Mouse (Mus musculus) neural tube, embryonic 15.5 days (tissue): Measurements from ENCODE around the gene Cma1. TPM values are rescaled to one million over a fixed set of nuclear protein-coding genes. Genes with fewer than 3 reads are reported as not detected.

Experiments
- ATAC-seq: fragments of 200-750 bp; cut with Nextera tagmentation; 2 replicates; pipeline ENCODE4 v1.8.0; 2017; ENCODE audit warnings: mild to moderate bottlenecking, moderate TSS enrichment, moderate library complexity; ENCODE audit not compliant: low FRiP score
- H3K27ac ChIP-seq: fragments of 300-500 bp; sonication (generic); replicated peaks from 2 replicates; pipeline ENCODE4 v1.5.1; 2015; ENCODE audit warnings: mild to moderate bottlenecking, inconsistent platforms
- H3K27me3 ChIP-seq: fragments of 300-500 bp; sonication (generic); replicated peaks from 2 replicates; pipeline ENCODE4 v1.6.1; 2015; ENCODE audit warnings: inconsistent platforms
- H3K36me3 ChIP-seq: fragments of 300-500 bp; sonication (generic); 2 replicates; pipeline ENCODE4 v1.6.1; 2015; ENCODE audit warnings: inconsistent platforms
- H3K4me1 ChIP-seq: fragments of 300-500 bp; sonication (generic); 2 replicates; pipeline ENCODE4 v1.6.1; 2015; ENCODE audit warnings: inconsistent platforms
- H3K4me2 ChIP-seq: fragments of 300-500 bp; sonication (generic); 2 replicates; pipeline ENCODE4 v1.6.1; 2015; ENCODE audit warnings: inconsistent platforms, mild to moderate bottlenecking, moderate library complexity
- H3K4me3 ChIP-seq: fragments of 300-500 bp; sonication (generic); replicated peaks from 2 replicates; pipeline ENCODE4 v1.5.1; 2015; ENCODE audit warnings: mild to moderate bottlenecking, inconsistent platforms
- H3K9ac ChIP-seq: fragments of 300-500 bp; sonication (generic); replicated peaks from 2 replicates; pipeline ENCODE4 v1.6.1; 2015; ENCODE audit warnings: mild to moderate bottlenecking, inconsistent platforms
- H3K9me3 ChIP-seq: fragments of 300-500 bp; sonication (generic); replicated peaks from 2 replicates; pipeline ENCODE4 v1.6.1; 2016; ENCODE audit warnings: inconsistent platforms
- WGBS: fragments of 180-500 bp; shearing (Covaris S2); methylation state at CpG from one replicate; pipeline ENCODE4 v1.1.7; 2015; ENCODE audit warnings: mixed read lengths; 5-methylcytosine and 5-hydroxymethylcytosine counted together
- polyA plus RNA-seq: library from polyadenylated mRNA; unstranded; fragments of >200 nt; fragmentation: Nextera tagmentation; extraction: Ambion mirVana; gene quantifications from 2 replicates; pipeline ENCODE4 v1.2.1, GENCODE M21; 2015

The Cma1 gene
- polyA plus RNA-seq, 1 experiment from 2014 or later: 3.5 TPM

- Histone ChIP-seq H3K4me2 (no peak overlapping the region), H3K27me3 (no peaks in the 10 kb centered on the region), H3K27ac (no peak overlapping the region), H3K9ac (no peak overlapping the region), H3K9me3 (no peaks in the 10 kb centered on the region), H3K4me1 (0 out of 2 replicates have a peak, but pooled peaks cover 3% of the 10 kb centered on the region), H3K4me3 (no peak overlapping the region), H3K36me3 (no peaks in the 10 kb centered on the region)
- no peak for ATAC-seq
- WGBS: 81% methylated on average over 7 of the region's 7 CpGs
Observed at GRCm38 (mm10) chr14:55922475-55923232, 21.8 kb downstream of the Cma1 start.

GRCm38 (mm10) chr14:55918240-55919082 is 26.0 kb downstream of the Cma1 start:
- H3K4me3 ChIP-seq: peak overlapping the region; percentile 16; the same call in 1 of the 2 replicates
- 44% methylated on average over 14 of the region's 14 CpGs for WGBS
- ATAC-seq: peak; percentile 87
- H3K36me3 ChIP-seq: no peaks in the 10 kb centered on the region
- peak overlapping the region; percentile 45 for H3K4me2 ChIP-seq
- H3K9ac ChIP-seq: peak overlapping the region; percentile 37; the same call in 1 of the 2 replicates
- no peaks in the 10 kb centered on the region for H3K9me3 ChIP-seq
- H3K27me3 ChIP-seq: no peaks in the 10 kb centered on the region
- 0 out of 2 replicates have a peak, but pooled peaks cover 3% of the 10 kb centered on the region for H3K4me1 ChIP-seq
- no peak overlapping the region; the same call in 1 of the 2 replicates for H3K27ac ChIP-seq

- Histone ChIP-seq H3K4me1 (no peaks in the 10 kb centered on the region), H3K4me3 (no peak overlapping the region), H3K9me3 (no peaks in the 10 kb centered on the region), H3K9ac (no peak overlapping the region), H3K27ac (no peak overlapping the region), H3K4me2 (no peak overlapping the region), H3K27me3 (no peaks in the 10 kb centered on the region), H3K36me3 (no peaks in the 10 kb centered on the region)
- WGBS: 68% methylated on average over 4 of the region's 4 CpGs
- no peak for ATAC-seq
Observed at GRCm38 (mm10) chr14:55913406-55913805, 31.1 kb downstream of the Cma1 start.

GRCm38 (mm10) chr14:55905518-55905917 is 39.0 kb downstream of the Cma1 start:
- Histone ChIP-seq H3K4me1 (peaks cover 7% of the 10 kb centered on the region), H3K9me3 (no peaks in the 10 kb centered on the region), H3K4me3 (no peak overlapping the region), H3K27me3 (no peaks in the 10 kb centered on the region), H3K4me2 (no peak overlapping the region), H3K36me3 (no peaks in the 10 kb centered on the region), H3K9ac (no peak overlapping the region), H3K27ac (no peak overlapping the region)
- WGBS: 35% methylated on average over 1 of the region's 1 CpGs
- no peak for ATAC-seq

DNA sequence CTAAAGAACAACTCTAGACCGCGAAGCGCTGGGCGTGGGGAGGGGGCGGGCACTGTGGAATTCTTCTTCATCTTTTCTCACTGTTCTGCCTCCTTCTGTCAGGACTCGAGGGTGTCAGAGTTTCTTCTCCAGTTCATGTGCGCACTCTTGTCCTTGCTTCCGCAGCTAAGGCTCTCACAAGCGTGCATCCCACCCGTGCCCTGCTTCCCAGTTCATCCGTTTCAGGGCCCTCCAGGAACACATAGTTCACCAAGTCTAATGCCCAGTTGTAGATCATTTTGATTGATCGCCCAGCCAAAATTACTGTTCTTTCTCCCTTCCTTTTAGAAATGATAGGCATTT is 44.1 kb downstream of the Cma1 start:
- ATAC-seq: peak; percentile 65

GRCm38 (mm10) chr14:55899701-55900413 is 44.6 kb downstream of the Cma1 start, which contains the start of gene Sdr39u1:
Gene Sdr39u1, minus strand, starts transcription at chr14:55900293.
- ATAC-seq: peak; percentile 97
- H3K4me1 ChIP-seq: peaks cover 22% of the 10 kb centered on the region
- H3K4me2 ChIP-seq: peak within 1 kb of the TSS; percentile 86
- H3K9me3 ChIP-seq: no peaks in the 10 kb centered on the region
- 2% methylated on average over 39 of the region's 39 CpGs for WGBS
- no peaks in the 10 kb centered on the region for H3K27me3 ChIP-seq
- H3K36me3 ChIP-seq: peaks cover 35% of the 10 kb centered on the region
- H3K27ac ChIP-seq: peak within 1 kb of the TSS; percentile 88
- peak within 1 kb of the TSS; percentile 77 for H3K9ac ChIP-seq
- H3K4me3 ChIP-seq: peak within 1 kb of the TSS; percentile 56

More for the DNA sequence above, 44.1 kb downstream of the Cma1 start:
- WGBS: 7% methylated on average over 12 of the region's 12 CpGs
- Histone ChIP-seq H3K4me1 (peaks cover 22% of the 10 kb centered on the region), H3K9me3 (no peaks in the 10 kb centered on the region), H3K4me2 (peak overlapping the region; percentile 86), H3K27ac (peak overlapping the region; percentile 88), H3K4me3 (peak overlapping the region; percentile 56), H3K9ac (peak overlapping the region; percentile 77), H3K27me3 (no peaks in the 10 kb centered on the region), H3K36me3 (peaks cover 30% of the 10 kb centered on the region)

GRCm38 (mm10) chr14:55898947-55899346 is 45.5 kb downstream of the Cma1 start:
- Histone ChIP-seq H3K27ac (0 out of 2 replicates have a peak overlapping the region, but pooled peaks have one; percentile 88), H3K9ac (peak overlapping the region; percentile 77; the same call in 1 of the 2 replicates), H3K9me3 (no peaks in the 10 kb centered on the region), H3K27me3 (no peaks in the 10 kb centered on the region), H3K4me1 (peaks cover 22% of the 10 kb centered on the region), H3K4me2 (peak overlapping the region; percentile 86), H3K4me3 (peak overlapping the region; percentile 56), H3K36me3 (peaks cover 44% of the 10 kb centered on the region)
- 88% methylated on average over 7 of the region's 7 CpGs for WGBS
- ATAC-seq: no peak

- H3K4me1 ChIP-seq: peaks cover 22% of the 10 kb centered on the region
- 95% methylated on average over 12 of the region's 12 CpGs for WGBS
- peaks cover 48% of the 10 kb centered on the region for H3K36me3 ChIP-seq
- no peaks in the 10 kb centered on the region for H3K9me3 ChIP-seq
- H3K9ac ChIP-seq: no peak overlapping the region
- no peak for ATAC-seq
- H3K27me3 ChIP-seq: no peaks in the 10 kb centered on the region
- H3K27ac ChIP-seq: no peak overlapping the region
- no peak overlapping the region for H3K4me3 ChIP-seq
- H3K4me2 ChIP-seq: no peak overlapping the region
Observed at GRCm38 (mm10) chr14:55897671-55898070, 46.8 kb downstream of the Cma1 start.

Other genes starting within 250 kb of the Cma1 start
- gene Tgm1, start 230.7 kb downstream of the Cma1 start, polyA plus RNA-seq: 0.31 and 0.96 TPM in 2 replicates
- gene Rabggta, start 222.4 kb downstream of the Cma1 start, polyA plus RNA-seq: 56.7 and 65.1 TPM in 2 replicates
- 79.7 and 84.6 TPM in 2 replicates for gene Dhrs1, start 199.0 kb downstream of the Cma1 start, polyA plus RNA-seq
- 25.1 and 31.5 TPM in 2 replicates for gene Nop9, start 199.0 kb downstream of the Cma1 start, polyA plus RNA-seq
- gene Cideb, start 186.2 kb downstream of the Cma1 start, polyA plus RNA-seq: 0.35 and 0.93 TPM in 2 replicates
- 0.42 and 0.88 TPM in 2 replicates for gene Ltb4r2, start 183.2 kb downstream of the Cma1 start, polyA plus RNA-seq
- gene Ltb4r1, start 178.7 kb downstream of the Cma1 start, polyA plus RNA-seq: 0.42 and 0.80 TPM in 2 replicates
- gene Adcy4, start 160.6 kb downstream of the Cma1 start, polyA plus RNA-seq: 4.1 and 5.2 TPM in 2 replicates
- 2.8 and 14.2 TPM in 2 replicates for gene Ripk3, start 155.8 kb downstream of the Cma1 start, polyA plus RNA-seq
- 9.8 and 11.5 TPM in 2 replicates for gene Nfatc4, start 121.5 kb downstream of the Cma1 start, polyA plus RNA-seq
- 9.5 and 10.8 TPM in 2 replicates for gene Nynrin, start 90.7 kb downstream of the Cma1 start, polyA plus RNA-seq
- gene Cbln3, start 60.3 kb downstream of the Cma1 start, polyA plus RNA-seq: 0.45 and 0.58 TPM in 2 replicates
- gene Khnyn, start 59.7 kb downstream of the Cma1 start, polyA plus RNA-seq: 11.0 and 11.9 TPM in 2 replicates
- 148 and 166 TPM in 2 replicates for gene Sdr39u1, start 44.4 kb downstream of the Cma1 start, polyA plus RNA-seq
- not detected in 2 replicates for gene Cma2, start 6.3 kb upstream of the Cma1 start, polyA plus RNA-seq
- gene Mcpt1, start 73.3 kb upstream of the Cma1 start, polyA plus RNA-seq: not detected in 2 replicates
- gene Mcpt9, start 85.8 kb upstream of the Cma1 start, polyA plus RNA-seq: not detected in 2 replicates
- gene Mcpt2, start 97.4 kb upstream of the Cma1 start, polyA plus RNA-seq: not detected in 2 replicates
- gene Mcpt4, start 117.6 kb upstream of the Cma1 start, polyA plus RNA-seq: 0.18 TPM in 1 of 2 replicates, not detected in the other
- gene Mcpt8, start 140.6 kb upstream of the Cma1 start, polyA plus RNA-seq: 0.37 and 0.47 TPM in 2 replicates
- gene Ctsg, start 157.9 kb upstream of the Cma1 start, polyA plus RNA-seq: not detected in 2 replicates
- not detected in 2 replicates for gene Gzme, start 175.9 kb upstream of the Cma1 start, polyA plus RNA-seq
- not detected in 2 replicates for gene Gzmd, start 187.9 kb upstream of the Cma1 start, polyA plus RNA-seq
- gene Gzmg, start 214.9 kb upstream of the Cma1 start, polyA plus RNA-seq: not detected in 2 replicates
- not detected in 2 replicates for gene Gzmn, start 229.9 kb upstream of the Cma1 start, polyA plus RNA-seq